Mouse (Mus musculus) right cerebral cortex, postnatal 10 days (tissue): ENCODE data around the gene Prrt1.
A peak's percentile ranks its signal among the peaks of the same experiment; 100 is the strongest.

Source experiments
- DNase-seq, 2 experiments: peaks; one replicate each; pipeline ENCODE4 v3.0.0; 2021; ENCODE audit warnings: low spot score in 2 of 2

Gene Prrt1

DNA sequence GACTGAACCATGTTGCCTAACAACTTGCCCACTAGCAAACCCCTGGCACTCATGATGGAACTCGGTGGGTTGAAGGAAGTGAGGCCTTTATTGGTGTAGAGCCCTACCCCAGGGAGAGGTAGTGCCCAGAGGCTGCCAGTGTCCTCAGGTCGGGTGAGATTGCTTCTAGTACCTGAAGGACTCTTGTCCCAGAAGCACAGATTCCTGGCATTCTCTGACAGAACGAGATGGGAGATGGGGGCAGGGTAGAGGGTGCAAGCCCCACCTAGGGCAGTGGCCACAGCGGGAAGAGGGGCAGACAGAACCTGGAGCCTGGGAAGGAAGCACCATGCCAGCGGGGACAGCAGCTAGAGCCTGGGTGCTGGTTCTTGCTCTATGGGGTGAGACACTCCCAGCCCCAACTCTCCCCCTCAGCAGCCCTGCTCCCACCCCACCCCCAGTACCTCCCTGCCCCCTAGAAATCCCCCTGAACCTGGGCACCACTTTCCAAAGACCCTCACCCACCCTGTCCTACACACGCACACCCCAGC, 31.7 kb upstream of the Prrt1 start, which contains the start of gene Ager:
TSS of gene Ager (plus strand) at position 297 of the 530 bp plus-strand sequence.
- peak in 1 of 2 experiments; percentile 28 for DNase-seq

DNA sequence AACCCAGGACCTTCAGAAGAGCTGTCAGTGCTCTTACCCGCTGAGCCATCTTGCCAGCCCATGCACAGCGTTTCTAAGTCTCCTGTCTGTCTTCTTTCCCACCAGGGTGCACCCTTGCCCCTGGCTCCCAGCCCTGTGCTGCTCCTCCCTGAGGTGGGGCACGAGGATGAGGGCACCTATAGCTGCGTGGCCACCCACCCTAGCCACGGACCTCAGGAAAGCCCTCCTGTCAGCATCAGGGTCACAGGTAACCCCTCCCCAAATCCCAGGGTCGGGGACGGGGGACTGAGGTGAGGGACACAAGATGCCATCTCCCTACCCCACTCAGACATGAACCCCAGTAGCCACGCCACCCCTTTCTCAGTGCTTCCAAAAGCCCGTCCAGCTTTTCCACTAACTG, 29.4 kb upstream of the Prrt1 start:
- DNase-seq = peak in 1 of 2 experiments; percentile 33

DNA sequence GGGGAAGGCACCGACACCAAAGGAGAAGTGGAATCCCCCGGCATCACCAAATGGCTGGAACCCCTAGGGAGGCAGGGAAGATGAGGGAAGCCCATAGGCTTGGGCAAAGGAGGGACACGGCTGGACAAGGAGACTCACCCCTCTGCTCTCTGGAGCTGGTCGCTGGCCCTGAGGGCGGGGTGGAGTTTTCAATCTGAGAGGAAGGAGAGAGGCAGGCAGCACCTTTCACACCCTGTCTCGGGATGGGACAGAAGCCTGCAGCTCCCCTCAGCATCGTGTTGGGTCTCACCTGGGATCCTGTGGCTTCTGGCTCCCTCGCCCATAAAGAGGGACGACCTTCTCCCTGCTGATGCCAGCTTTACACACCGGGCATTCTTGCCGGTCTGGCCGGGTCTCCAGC, 27.5 kb upstream of the Prrt1 start:
- no peak for DNase-seq

DNA sequence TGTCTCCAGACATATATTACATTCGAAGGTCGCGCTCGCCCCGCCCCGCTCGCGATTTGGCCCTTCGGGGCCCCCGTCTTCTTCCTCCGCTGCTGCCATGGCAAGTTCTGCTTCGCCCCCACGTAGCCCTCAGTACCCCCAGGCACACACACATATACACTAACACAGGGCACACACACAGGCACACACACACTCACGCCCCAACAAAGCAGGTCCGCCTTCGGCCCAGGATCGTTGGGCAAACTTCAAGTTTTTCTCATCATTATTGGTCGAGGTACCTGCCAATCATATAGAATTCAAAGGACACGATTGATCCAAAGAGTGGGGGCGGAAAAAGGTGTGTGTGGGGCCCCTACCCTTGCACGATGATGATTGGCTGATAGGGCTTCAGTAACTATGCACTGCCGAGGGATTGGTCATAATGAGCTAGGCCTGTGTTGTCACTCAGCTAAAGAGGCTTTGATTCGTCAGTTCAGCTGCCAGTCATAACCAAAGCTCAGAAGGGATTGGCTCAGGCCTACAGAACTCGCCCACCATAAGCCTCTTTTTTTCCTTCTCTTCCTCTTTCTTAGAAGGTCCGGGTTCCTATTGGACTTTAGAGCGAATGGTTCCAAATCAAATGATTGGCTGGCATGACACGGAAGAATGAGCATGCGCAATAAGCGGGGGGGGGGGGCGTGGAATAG, 25.8 kb upstream of the Prrt1 start, which contains the start of gene Rnf5:
TSS of gene Rnf5 (minus strand) at position 316 of the 686 bp plus-strand sequence.
- peak; percentile 100 for DNase-seq

DNA sequence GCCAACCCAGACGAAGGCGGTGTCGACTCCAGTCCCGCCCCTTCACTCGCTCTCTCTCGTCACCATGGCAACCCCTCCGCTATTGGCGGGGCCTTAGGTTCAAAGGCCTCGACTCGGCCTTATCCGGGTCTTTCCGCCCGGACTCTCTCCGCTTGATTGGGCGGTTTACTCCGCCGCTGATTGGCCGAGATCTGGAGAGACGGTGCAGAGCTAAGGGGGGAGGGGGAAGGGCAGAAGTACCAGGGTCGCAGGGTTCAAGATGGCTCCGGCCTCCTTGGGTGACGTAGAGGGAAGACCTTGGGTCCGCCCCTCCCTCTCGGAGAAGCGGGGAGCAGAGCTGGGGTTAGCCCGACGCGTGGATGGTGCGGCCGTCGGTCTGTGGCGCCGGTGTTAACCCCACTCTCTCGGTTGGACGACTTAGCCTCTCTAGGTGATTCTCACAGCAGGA, 25.2 kb upstream of the Prrt1 start, which contains the start of gene Agpat1:
TSS of gene Agpat1 (plus strand) at position 202 of the 448 bp plus-strand sequence.
- DNase-seq = peak; percentile 99

DNA sequence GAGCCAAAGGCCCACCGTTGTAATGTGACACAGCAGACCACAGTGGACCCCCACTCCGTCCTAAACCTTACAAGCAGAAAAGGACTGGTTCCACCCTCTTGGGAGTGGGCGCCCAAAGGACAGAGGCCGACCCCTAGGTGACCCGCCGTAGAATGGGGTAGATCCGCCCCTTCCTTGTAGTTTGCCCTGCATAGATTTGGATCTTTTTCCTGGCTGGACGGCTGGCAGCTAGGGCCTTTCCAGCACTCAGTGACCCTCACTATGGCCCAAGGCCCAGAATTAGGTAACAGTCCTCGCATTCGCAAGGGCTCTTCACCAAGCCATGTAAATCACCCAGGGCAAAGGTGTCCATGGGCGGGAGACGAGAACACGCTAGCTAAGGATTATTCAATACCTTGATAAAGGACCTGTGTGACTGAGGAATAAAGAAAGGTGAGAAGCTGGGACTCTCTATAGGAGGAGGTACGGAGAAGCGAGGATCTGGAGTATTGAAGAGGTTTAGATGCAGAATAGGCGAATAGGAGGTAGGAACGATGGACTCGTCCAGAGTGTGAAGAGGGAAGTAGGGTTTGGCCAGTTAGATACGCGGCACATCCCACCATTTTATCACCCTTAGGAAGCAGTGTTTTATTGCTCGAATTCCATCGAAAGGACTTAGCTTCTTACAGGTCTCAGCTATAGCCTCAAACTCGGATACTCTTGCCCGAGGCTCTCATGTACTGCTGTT, 24.7 kb upstream of the Prrt1 start:
- DNase-seq = no peak

DNA sequence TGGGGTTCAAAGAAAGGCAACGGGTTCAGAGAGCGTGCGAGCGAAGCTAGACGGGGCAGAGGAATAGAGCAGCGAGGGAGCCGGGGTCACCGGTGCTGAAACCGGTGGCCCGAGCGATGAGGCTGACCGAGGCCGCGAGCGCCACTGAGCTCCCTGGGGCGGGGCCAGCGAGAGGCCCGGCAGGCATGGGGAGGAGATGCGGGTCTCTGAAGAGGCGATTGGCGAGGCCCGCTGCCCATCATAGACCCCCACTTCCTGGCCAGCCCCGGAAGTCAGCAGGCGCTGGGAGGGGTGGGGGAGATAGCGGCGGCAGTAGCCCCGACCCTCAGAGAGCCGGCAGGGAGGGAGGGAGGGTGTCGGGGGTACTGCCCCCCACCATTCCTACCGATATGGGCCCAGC, 23.7 kb upstream of the Prrt1 start:
- peak; percentile 99 for DNase-seq

DNA sequence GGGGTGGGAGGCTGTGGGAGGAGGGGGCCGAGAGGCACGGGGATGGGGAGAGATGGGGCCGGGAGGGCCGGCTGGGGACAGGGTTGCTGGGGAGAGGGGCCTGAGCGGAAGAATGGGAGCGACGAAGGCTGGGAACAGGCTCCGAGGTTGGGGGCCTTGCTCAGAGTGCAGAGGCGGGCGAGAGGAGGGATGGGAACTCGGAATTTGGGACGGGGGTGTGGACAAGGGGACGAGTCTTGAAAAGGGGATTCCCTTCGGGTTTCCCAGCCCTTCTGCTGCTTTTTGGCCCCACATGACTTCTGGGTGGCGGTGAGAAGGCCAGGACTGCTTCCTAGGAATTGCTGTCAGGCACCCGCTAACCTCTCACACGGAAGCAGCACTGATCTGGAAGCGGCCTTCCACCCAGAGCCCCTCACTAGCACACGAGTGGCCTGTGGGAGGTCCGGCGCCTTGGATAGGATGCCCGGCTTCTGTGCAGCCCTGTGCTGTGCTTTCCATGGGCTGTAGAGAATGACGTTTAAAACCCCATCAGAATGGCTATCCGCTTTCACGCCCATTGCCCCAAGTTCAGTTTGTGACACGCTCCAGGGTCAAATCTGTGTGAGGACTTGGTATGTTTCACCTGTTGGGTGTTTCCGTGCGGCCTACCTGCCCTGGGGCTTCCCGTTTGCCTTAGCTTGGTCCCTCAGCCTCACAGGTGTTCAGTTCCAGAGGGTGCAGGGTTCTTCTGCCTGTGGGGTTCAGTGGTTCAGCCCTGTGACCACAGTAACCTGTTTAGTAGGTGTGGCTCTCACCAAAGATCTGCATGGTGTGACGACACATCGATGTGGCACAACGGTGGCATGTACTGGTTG, 22.9 kb upstream of the Prrt1 start:
- no peak for DNase-seq

DNA sequence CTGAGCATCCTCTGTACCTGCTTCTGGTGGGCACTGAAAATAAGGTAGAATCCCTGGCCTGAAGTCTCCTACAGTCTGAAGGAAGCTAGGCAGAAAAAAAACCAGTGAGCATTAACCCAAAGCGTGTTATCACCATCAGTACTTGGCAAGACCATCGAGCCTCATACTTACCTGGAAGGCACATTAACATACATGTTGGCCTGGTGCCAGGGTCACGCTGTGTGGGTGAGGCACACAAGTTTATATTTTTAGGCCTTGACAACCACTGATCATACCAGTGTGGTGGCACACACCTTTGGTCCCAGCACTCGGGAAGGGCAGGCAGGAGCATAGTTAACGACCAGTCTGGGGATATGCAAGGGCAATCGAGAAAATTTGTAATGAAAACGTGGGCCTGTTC, 21.3 kb upstream of the Prrt1 start:
- peak in 1 of 2 experiments; percentile 60 for DNase-seq

DNA sequence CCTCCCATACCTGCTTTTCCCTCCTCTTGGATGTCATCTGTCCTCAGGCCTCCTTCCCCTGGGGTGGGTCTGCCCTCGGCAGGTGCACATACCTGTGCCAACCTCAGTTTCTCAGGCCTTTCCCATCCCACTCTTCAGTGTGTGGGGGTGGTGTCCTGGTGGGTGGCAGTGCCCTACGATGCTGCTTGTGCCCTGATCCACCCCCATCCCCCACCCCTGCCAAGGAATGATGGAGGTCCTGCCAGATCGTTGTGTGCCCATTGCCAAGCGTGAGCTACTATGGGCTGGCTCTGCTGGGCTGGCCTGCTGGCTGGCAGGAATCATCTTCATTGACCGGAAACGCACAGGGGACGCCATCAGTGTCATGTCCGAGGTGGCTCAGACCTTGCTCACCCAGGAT, 18.3 kb upstream of the Prrt1 start:
- no peak for DNase-seq

DNA sequence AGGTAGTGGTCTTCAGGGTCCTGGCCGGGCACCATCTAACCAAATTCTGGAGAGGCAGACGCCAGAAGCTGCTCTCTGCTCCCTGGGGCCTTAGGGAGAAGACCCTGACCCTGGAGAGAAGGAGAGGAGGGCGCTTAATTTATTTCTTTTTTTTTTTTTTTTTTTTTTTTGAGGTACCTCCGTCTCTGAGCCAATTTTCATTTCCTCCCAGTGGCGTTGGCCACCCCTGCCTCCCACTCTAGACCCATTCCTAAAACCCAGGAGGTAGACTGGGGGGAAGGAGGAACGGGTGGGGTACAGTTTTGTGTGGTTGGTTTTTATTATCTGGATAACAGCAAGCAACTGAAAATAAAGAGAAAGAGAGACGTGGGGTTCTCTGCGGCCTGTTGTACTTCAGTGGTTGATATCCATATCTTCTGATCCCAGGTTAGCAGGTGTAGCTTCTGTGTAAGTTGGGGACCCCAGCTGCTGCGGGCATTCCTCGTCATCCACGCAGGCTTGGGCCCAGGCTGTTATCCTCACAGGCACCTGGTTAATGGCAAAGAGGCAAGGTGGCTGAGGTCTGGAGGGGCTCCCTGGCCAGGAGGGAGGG, 16.2 kb upstream of the Prrt1 start:
- no peak for DNase-seq

DNA sequence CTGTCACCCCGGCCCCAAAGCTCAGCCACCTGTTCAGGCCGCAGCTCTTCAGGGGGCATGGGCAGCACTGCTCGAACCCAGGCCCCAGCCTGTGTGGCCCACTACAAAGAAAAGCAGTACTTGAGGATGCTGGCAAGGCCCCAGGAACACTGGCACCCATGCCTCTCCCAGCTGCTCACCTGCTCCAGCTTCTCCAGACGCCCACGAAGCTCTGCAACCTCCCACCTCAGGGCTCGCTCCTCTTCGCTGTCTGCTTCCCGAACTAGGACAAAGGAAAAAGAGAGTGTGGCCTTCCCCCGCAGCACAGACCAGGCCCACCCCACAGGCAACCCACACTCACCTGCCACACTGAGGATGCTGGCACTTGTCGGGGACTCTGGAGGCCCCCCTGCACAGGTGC, 15.5 kb upstream of the Prrt1 start:
- DNase-seq = no peak

DNA sequence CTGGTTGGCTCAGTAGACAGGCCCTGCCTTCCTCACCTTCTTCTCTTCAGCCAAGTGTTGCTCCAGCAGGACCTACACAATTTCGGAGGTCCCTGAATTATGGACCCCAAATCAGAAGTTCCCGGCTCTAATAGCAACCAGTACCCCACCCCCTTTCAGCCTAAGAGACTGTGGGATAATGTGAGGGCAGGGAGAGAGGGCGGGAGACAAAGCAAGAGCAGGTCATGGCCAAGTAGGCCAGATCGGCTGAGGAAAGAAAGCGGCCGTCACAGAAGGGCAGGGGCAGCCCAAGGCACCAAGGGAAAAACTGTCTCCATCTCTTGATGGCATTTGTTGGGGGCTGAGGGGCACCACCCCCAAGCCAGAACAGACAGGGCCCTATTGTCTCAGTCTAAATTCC, 13.5 kb upstream of the Prrt1 start, which contains the start of gene Egfl8:
TSS of gene Egfl8 (minus strand) at position 101 of the 400 bp plus-strand sequence.
- no peak for DNase-seq

DNA sequence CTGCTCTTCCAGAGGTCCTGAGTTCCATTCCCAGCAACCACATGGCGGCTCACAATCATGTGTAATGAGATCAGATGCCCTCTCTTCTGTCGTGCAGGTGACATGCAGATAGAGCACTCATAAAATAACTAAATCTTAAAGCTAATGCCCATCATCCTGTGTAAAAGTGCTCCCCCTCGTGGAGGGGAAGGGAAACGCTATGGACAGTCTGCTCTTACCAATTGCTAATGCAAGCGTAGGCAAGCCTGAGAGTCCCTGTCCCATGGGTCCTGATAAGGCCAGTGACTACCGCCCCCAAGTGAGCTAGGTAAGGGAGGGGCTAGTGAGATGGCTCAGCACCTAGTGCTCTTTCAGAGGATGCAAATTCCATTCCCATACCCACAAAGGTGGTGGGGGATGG, 10.3 kb upstream of the Prrt1 start:
- peak in 1 of 2 experiments; percentile 35 for DNase-seq

DNA sequence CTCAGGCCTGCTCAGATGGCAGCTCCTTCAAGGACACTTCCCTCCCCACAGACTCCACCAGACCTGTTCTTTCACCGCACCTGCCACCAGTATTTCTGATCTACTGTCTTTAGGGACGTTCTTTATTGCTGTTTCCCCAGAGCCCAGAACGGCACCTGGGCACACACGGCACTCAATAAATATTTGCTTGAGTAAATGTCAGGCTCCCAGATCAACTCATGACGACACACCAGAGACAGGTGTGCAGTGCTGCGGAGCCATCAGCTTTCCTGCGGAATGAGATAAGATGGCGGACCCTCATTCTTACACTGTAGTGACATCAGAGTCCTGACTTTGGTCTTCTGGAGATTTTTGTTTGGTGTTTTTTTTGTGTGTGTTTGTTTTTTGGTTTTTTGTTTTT, 8.3 kb upstream of the Prrt1 start:
- DNase-seq = no peak

DNA sequence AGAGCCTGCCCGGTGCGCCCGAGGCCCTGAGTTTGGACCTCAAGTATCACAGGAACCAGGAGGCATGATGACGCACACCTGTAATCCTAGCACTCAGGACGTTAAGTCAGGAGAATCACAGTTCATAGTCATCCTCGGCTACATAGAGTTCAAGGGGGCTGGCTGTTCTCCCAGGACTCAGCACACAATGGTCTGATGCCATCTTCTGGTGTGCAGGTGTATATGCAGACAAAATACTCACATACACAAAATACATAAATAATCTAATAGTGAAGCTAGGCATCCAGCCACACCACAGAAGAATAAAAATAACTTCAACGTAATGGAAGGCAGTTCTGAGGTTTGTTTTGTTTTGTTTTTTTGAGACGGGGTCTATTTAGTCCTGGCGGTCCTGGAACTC, 6.2 kb upstream of the Prrt1 start:
- peak in 1 of 2 experiments; percentile 27 for DNase-seq

DNA sequence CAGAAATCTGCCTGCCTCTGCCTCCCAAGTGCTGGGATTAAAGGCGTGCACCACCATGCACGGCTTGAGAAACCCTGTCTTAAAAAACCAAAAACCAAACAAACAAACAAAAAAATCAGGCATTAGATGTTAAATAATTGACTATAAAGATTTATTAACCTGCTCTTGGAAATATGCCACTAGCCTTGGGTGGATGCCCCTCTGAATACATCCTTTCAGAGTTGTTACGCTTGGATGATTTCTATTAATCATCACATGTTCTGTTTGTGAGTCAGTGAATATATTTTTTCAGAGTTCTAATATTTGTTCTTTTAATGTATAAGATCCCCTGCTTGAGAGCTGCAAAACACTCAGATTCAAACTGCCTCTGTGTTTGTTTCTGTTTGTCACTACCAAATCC, 4.4 kb upstream of the Prrt1 start:
- DNase-seq = no peak

DNA sequence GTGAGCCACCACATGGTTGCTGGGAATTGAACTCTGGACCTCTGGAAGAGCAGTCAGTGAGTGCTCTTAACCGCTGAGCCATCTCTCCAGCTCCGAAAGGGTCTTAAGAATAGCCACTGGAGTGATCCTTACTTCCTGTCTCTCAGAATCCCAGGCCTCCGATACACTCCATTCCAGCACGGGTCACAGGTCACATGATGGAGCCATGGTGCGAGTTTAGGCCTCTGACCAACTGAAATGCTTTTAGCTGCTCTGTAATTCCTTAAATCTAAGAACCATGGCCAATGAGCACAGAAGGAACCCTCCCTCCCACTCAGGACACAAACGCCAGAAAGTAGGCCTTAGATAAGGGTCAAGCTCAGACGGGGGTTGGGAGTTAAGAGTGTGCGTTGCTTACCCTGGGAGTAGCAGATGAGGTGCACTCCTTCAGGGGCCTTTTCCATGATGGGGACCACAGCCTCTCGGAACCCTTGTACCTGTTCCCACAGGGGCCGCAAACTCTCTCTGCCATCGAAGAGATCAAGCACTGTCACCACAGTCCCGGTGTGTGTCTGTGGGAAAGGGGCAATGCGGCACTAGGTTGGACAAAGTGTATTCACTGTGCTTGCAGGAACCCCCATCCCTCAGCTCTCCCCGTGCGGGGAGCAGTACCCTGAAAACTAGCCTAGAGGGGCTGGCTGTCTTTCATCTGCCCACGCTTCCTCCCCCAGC, 3.1 kb upstream of the Prrt1 start:
- no peak for DNase-seq

DNA sequence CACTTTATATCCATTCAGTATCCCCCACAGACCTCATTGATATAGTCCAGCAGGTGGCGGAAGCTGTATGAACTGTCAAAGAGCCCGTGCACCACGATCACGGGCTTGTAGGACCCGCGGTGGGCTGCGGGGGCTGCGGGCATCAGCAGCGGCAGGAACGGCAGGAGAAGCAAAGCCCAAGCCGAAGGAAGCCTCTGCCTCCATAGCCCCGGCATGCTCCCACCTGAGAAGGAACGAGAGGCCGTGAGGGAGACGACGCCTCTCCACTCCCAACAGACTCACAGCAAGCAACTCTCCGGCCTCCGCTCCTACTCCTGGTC, 2.6 kb upstream of the Prrt1 start:
- DNase-seq = peak in 1 of 2 experiments; percentile 64

DNA sequence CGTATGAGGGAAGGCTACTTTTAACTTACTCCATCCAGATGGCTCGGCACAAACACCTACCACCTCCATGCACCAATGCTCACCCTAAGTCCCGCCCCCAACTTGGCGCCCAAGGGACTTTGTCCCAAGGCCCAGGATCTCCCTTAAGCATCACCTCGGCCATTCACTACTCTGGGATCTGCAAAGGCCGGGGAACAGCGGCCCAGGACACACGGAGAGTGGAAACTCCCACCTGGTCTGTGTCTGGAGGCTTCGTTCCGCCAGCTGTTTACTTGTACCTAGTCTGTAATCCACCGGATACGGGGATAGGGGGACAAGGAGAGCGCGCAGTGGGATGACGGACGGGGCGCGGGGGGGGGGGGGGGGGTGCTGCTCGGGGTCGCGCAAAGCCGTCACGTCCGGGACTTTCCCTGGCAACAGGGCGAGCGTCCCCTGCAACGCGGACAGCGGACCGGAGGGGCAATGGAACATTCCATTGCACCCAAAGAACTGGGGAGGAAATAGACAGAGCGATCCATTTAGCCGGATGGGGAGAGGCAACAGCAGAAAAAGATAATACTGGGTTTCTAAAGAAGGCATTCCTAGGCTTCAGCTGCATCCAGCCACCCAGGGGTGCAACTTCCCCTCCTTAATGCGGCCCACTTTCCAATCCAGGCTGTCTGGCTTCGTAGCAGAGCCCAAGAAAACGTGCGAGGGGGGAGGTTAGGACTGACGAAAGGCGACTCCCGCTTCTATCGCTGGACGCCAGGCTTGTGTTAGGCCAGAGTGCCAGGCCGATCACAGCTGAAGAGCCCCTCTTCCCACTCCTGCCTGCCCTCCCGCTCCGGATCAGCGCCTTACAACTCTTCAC, 2.0 kb upstream of the Prrt1 start:
- peak; percentile 94 for DNase-seq
